Mouse (Mus musculus): ENCODE results near the gene Tacc3. TPM values are rescaled to one million over a fixed set of nuclear protein-coding genes. Genes with fewer than 3 reads are reported as not detected.

Tacc3 gene
- polyA plus RNA-seq, 1 experiment = 54.1 TPM

DNA sequence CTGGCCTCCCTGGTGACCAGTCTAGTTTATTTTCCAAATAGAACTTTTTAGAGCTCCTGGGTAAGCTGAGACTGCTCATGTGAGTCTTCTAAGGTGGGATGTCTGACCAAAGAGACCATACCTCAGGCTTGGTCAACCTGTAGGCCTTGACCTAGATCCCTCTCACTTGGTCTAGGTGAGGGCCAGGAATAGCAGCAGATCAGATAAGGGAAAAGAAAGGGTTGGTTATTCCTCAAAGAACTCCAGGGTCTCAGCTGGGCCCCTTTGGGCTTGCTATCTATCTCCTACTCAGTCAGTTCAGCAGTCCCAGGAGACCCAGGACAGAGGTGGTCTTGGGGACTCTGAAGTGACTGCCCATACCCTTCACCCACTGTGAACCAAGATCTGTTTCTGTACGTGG lies 39.6 kb downstream of the Tacc3 start:
- Histone ChIP-seq H3K27me3 (ENCODE audit: control insufficient read depth, insufficient read depth, insufficient read length) (peaks cover 62% of the 10 kb centered on the region), H3K4me2 (ENCODE audit: low read depth) (no peak overlapping the region), H3K36me3 (ENCODE audit: control insufficient read depth, insufficient read depth) (no peaks in the 10 kb centered on the region), H3K4me3 (no peak overlapping the region), H3ac (ENCODE audit: control insufficient read depth, insufficient read length) (no peak overlapping the region), H3K79me2 (ENCODE audit: control insufficient read depth, insufficient read depth) (no peaks in the 10 kb centered on the region)
- TF ChIP-seq SRF (IDR thresholded peaks at IDR 0.05; ENCODE audit: control insufficient read depth, insufficient read length, low read depth) (no peak), MAX (IDR thresholded peaks at IDR 0.05; ENCODE audit: low read depth) (no peak), TCF3 (IDR thresholded peaks at IDR 0.05; ENCODE audit: insufficient read length, low read depth) (no peak), MYOD1 (IDR thresholded peaks at IDR 0.05; ENCODE audit: control insufficient read depth in 1 of 3, insufficient read length in 2 of 3, low read depth in 2 of 3) (no peak), E2F4 (IDR thresholded peaks at IDR 0.05; ENCODE audit: insufficient read depth) (no peak), POLR2AphosphoS2 (IDR thresholded peaks at IDR 0.05; ENCODE audit: insufficient read length, low read depth) (no peak), REST (IDR thresholded peaks at IDR 0.05; ENCODE audit: insufficient read depth, insufficient read length) (no peak), POLR2A (IDR thresholded peaks at IDR 0.05; ENCODE audit: insufficient read length, low read depth) (no peak), USF1 (IDR thresholded peaks at IDR 0.05; ENCODE audit: low read depth) (no peak), MYOG (IDR thresholded peaks at IDR 0.05; ENCODE audit: control insufficient read depth in 1 of 3, insufficient read depth in 1 of 3, insufficient read length in 2 of 3, low read depth in 2 of 3) (no peak), CEBPB (IDR thresholded peaks at IDR 0.05; ENCODE audit: insufficient read depth, poor library complexity, severe bottlenecking) (no peak), TCF12 (IDR thresholded peaks at IDR 0.05; ENCODE audit: insufficient read depth, poor library complexity, severe bottlenecking) (no peak)

DNA sequence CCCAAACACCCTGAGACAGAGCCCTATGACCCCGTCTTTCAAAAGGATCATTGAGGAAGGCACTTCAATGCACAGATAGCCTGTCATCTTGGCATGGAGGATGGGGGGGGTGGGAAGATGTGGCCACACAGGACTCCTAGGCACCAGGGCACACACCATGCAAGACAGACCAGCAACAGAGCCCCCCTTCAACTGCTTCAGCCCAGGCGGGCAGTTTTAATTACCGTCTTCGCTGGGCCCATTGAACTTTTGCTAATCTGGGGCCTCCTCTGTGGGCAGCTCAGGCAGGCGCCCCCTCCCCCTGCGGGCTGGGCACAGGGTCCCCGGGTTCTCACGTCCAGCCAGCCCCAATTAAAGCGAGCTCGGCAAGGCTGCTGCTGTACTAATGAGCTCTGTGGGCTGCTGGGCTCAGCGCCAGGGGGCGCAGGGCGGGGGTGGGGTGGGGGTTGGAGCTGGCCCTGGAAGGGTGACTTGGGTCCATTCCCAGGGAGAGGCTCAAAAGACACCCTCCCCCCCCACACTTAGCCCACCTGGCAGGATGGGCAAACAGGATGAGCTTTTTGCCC lies 40.1 kb downstream of the Tacc3 start:
- Histone ChIP-seq H3ac (ENCODE audit: control insufficient read depth, insufficient read length) (no peak overlapping the region), H3K36me3 (ENCODE audit: control insufficient read depth, insufficient read depth) (no peaks in the 10 kb centered on the region), H3K27me3 (ENCODE audit: control insufficient read depth, insufficient read depth, insufficient read length) (peaks cover 63% of the 10 kb centered on the region), H3K4me2 (ENCODE audit: low read depth) (no peak overlapping the region), H3K79me2 (ENCODE audit: control insufficient read depth, insufficient read depth) (no peaks in the 10 kb centered on the region), H3K4me3 (no peak overlapping the region)
- TF ChIP-seq REST (IDR thresholded peaks at IDR 0.05; ENCODE audit: insufficient read depth, insufficient read length) (no peak), TCF3 (IDR thresholded peaks at IDR 0.05; ENCODE audit: insufficient read length, low read depth) (no peak)

DNA sequence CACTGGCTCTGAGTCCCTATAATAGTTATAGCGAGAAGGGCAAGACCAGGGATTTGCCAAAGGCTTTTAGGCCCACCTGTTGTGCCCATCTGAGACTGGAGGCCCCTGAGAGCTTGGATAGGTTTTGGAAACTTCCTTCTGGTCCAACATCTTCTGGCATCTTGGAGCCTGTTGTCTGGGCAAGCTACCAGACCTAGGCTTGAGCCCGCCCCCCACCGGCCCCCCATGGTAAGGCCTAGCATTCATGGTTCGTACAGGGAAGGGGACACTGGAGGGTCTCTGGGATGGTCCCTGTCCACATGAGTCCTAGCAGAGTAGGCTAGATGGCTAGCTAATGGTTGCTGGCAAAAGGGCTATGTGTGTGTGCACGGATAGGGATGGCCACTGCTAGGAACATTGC lies 40.7 kb downstream of the Tacc3 start:
- no peaks in the 10 kb centered on the region for H3K36me3 ChIP-seq (ENCODE audit: control insufficient read depth, insufficient read depth)
- no peaks in the 10 kb centered on the region for H3K79me2 ChIP-seq (ENCODE audit: control insufficient read depth, insufficient read depth)
- H3K4me3 ChIP-seq = no peak overlapping the region
- H3ac ChIP-seq (ENCODE audit: control insufficient read depth, insufficient read length) = no peak overlapping the region
- peaks cover 63% of the 10 kb centered on the region for H3K27me3 ChIP-seq (ENCODE audit: control insufficient read depth, insufficient read depth, insufficient read length)
- H3K4me2 ChIP-seq (ENCODE audit: low read depth) = no peak overlapping the region
- TF ChIP-seq TCF12 (IDR thresholded peaks at IDR 0.05; ENCODE audit: insufficient read depth, poor library complexity, severe bottlenecking) (no peak), USF1 (IDR thresholded peaks at IDR 0.05; ENCODE audit: low read depth) (no peak), POLR2A (IDR thresholded peaks at IDR 0.05; ENCODE audit: insufficient read length, low read depth) (no peak), REST (IDR thresholded peaks at IDR 0.05; ENCODE audit: insufficient read depth, insufficient read length) (no peak), TCF3 (IDR thresholded peaks at IDR 0.05; ENCODE audit: insufficient read length, low read depth) (no peak), SRF (IDR thresholded peaks at IDR 0.05; ENCODE audit: control insufficient read depth, insufficient read length, low read depth) (no peak), MYOD1 (IDR thresholded peaks at IDR 0.05; ENCODE audit: control insufficient read depth in 1 of 3, insufficient read length in 2 of 3, low read depth in 2 of 3) (no peak), MYOG (IDR thresholded peaks at IDR 0.05; ENCODE audit: control insufficient read depth in 1 of 3, insufficient read depth in 1 of 3, insufficient read length in 2 of 3, low read depth in 2 of 3) (no peak)

DNA sequence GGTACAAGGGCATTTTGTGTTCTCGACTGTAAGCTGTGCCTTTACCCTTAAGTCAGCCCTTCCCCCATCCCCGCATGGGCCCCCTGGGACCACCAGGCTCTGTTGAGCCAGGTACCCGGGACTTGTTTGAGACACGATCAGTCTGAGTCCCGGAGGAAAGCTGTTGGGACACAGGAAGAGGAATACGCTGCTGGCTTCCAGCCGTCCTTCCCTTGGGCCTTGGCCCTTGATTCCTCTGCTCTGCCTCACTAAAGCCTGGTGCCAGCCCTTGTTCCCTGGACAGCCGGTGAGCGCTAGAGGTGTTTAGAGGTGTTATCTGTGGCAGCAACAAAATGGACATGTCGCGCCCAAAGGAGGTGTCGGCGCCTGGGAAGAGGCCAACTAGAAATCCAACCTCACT lies 42.1 kb downstream of the Tacc3 start:
- Histone ChIP-seq H3K4me2 (ENCODE audit: low read depth) (no peak overlapping the region), H3K27me3 (ENCODE audit: control insufficient read depth, insufficient read depth, insufficient read length) (peaks cover 68% of the 10 kb centered on the region), H3ac (ENCODE audit: control insufficient read depth, insufficient read length) (no peak overlapping the region), H3K79me2 (ENCODE audit: control insufficient read depth, insufficient read depth) (no peaks in the 10 kb centered on the region), H3K4me3 (no peak overlapping the region), H3K36me3 (ENCODE audit: control insufficient read depth, insufficient read depth) (no peaks in the 10 kb centered on the region)
- no peak for TF ChIP-seq POLR2A (IDR thresholded peaks at IDR 0.05; ENCODE audit: insufficient read length, low read depth)
- TF ChIP-seq MYOG (IDR thresholded peaks at IDR 0.05; ENCODE audit: control insufficient read depth in 1 of 3, insufficient read depth in 1 of 3, insufficient read length in 2 of 3, low read depth in 2 of 3) = no peak
- TF ChIP-seq USF1 (IDR thresholded peaks at IDR 0.05; ENCODE audit: low read depth) = no peak
- no peak for TF ChIP-seq MAX (IDR thresholded peaks at IDR 0.05; ENCODE audit: low read depth)
- TF ChIP-seq CEBPB (IDR thresholded peaks at IDR 0.05; ENCODE audit: insufficient read depth, poor library complexity, severe bottlenecking) = no peak
- no peak for TF ChIP-seq POLR2AphosphoS2 (IDR thresholded peaks at IDR 0.05; ENCODE audit: insufficient read length, low read depth)
- no peak for TF ChIP-seq SRF (IDR thresholded peaks at IDR 0.05; ENCODE audit: control insufficient read depth, insufficient read length, low read depth)
- no peak for TF ChIP-seq E2F4 (IDR thresholded peaks at IDR 0.05; ENCODE audit: insufficient read depth)
- no peak for TF ChIP-seq MYOD1 (IDR thresholded peaks at IDR 0.05; ENCODE audit: control insufficient read depth in 1 of 3, insufficient read length in 2 of 3, low read depth in 2 of 3)
- no peak for TF ChIP-seq TCF3 (IDR thresholded peaks at IDR 0.05; ENCODE audit: insufficient read length, low read depth)
- TF ChIP-seq TCF12 (IDR thresholded peaks at IDR 0.05; ENCODE audit: insufficient read depth, poor library complexity, severe bottlenecking) = no peak
- TF ChIP-seq REST (IDR thresholded peaks at IDR 0.05; ENCODE audit: insufficient read depth, insufficient read length) = no peak

DNA sequence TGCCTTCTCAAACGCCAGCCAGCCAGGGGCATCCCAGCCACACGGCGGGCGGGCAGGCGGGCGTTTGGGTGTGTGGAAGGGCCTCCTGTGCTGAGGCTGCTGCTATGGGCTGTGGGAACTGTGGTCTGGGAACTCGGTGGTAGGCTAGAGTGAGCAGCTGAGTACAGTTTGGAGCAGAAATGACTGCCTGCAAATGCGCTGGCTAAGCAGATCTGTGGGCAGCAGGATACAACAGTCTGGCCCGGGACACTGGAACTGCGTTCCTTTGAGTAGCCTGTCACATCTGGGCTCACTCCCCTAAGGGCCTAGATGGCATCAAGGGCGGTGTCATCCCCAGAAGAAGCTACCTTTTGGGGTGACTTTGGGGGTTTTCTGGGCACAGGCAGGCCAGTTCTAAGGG lies 43.9 kb downstream of the Tacc3 start:
- no peaks in the 10 kb centered on the region for H3K79me2 ChIP-seq (ENCODE audit: control insufficient read depth, insufficient read depth)
- no peak for TF ChIP-seq E2F4 (IDR thresholded peaks at IDR 0.05; ENCODE audit: insufficient read depth)
- no peak for TF ChIP-seq CEBPB (IDR thresholded peaks at IDR 0.05; ENCODE audit: insufficient read depth, poor library complexity, severe bottlenecking)
- TF ChIP-seq MYOD1 (IDR thresholded peaks at IDR 0.05; ENCODE audit: control insufficient read depth in 1 of 3, insufficient read length in 2 of 3, low read depth in 2 of 3) = no peak
- no peak for TF ChIP-seq TCF3 (IDR thresholded peaks at IDR 0.05; ENCODE audit: insufficient read length, low read depth)
- TF ChIP-seq POLR2AphosphoS2 (IDR thresholded peaks at IDR 0.05; ENCODE audit: insufficient read length, low read depth) = no peak
- no peak for TF ChIP-seq USF1 (IDR thresholded peaks at IDR 0.05; ENCODE audit: low read depth)
- no peak for TF ChIP-seq SRF (IDR thresholded peaks at IDR 0.05; ENCODE audit: control insufficient read depth, insufficient read length, low read depth)
- TF ChIP-seq TCF12 (IDR thresholded peaks at IDR 0.05; ENCODE audit: insufficient read depth, poor library complexity, severe bottlenecking) = no peak
- no peak overlapping the region for H3ac ChIP-seq (ENCODE audit: control insufficient read depth, insufficient read length)
- no peaks in the 10 kb centered on the region for H3K36me3 ChIP-seq (ENCODE audit: control insufficient read depth, insufficient read depth)
- no peak overlapping the region for H3K4me3 ChIP-seq
- H3K27me3 ChIP-seq (ENCODE audit: control insufficient read depth, insufficient read depth, insufficient read length) = peaks cover 68% of the 10 kb centered on the region
- H3K4me2 ChIP-seq (ENCODE audit: low read depth) = no peak overlapping the region
